Mouse (Mus musculus) layer of hippocampus, adult 8-10 months (tissue): ENCODE measurements at regions not wholly inside any gene's neighbourhood (a gene's known extent, or its start where the extent isn't known, plus 50 kb on each side); places are given as distances from the start of the nearest gene placed in this dataset.

ENCODE experiments used
- DNase-seq, 2 experiments: peaks; one replicate each; pipeline ENCODE4 v3.0.0; 2022; ENCODE audit warnings: low spot score in 2 of 2

- no peak for DNase-seq
Measured at GRCm38 (mm10) chr5:118449893-118450292, 110.6 kb upstream of the Med13l start.

- DNase-seq = no peak
Measured at GRCm38 (mm10) chr5:118452052-118452451, 108.4 kb upstream of the Med13l start.

GRCm38 (mm10) chr5:118454096-118454495 lies 106.4 kb upstream of the Med13l start:
- no peak for DNase-seq

- peak; percentile 55 to 57 for DNase-seq
Measured at GRCm38 (mm10) chr5:118458727-118459390, 101.6 kb upstream of the Med13l start.

GRCm38 (mm10) chr5:118459391-118459792 lies 101.1 kb upstream of the Med13l start:
- no peak for DNase-seq

- DNase-seq = no peak
Measured at GRCm38 (mm10) chr5:118461967-118462366, 98.5 kb upstream of the Med13l start.

- DNase-seq = no peak
Measured at GRCm38 (mm10) chr5:118464931-118465801, 95.3 kb upstream of the Med13l start.

GRCm38 (mm10) chr5:118465991-118466750 lies 94.3 kb upstream of the Med13l start:
- no peak for DNase-seq

- DNase-seq = no peak
Measured at GRCm38 (mm10) chr5:118468739-118469138, 91.7 kb upstream of the Med13l start.

- no peak for DNase-seq
Measured at GRCm38 (mm10) chr5:118471569-118471968, 88.9 kb upstream of the Med13l start.

GRCm38 (mm10) chr5:118472291-118472690 lies 88.2 kb upstream of the Med13l start:
- no peak for DNase-seq

GRCm38 (mm10) chr5:118473128-118473730 lies 87.2 kb upstream of the Med13l start:
- no peak for DNase-seq

GRCm38 (mm10) chr5:118476597-118476996 lies 83.9 kb upstream of the Med13l start:
- no peak for DNase-seq

GRCm38 (mm10) chr5:118477131-118478119 lies 83.1 kb upstream of the Med13l start:
- no peak for DNase-seq

GRCm38 (mm10) chr5:118478120-118478768 lies 82.2 kb upstream of the Med13l start:
- peak in 1 of 2 experiments; percentile 34 for DNase-seq

- no peak for DNase-seq
Measured at GRCm38 (mm10) chr5:118480000-118480399, 80.5 kb upstream of the Med13l start.

- no peak for DNase-seq
Measured at GRCm38 (mm10) chr5:118480965-118481793, 79.3 kb upstream of the Med13l start.

- no peak for DNase-seq
Measured at GRCm38 (mm10) chr5:118481794-118482049, 78.8 kb upstream of the Med13l start.

GRCm38 (mm10) chr5:118482598-118482997 lies 77.9 kb upstream of the Med13l start:
- no peak for DNase-seq
